Mouse (Mus musculus): ENCODE measurements around the gene Unc5b. TPM values are rescaled to one million over a fixed set of nuclear protein-coding genes. Genes with fewer than 3 reads are reported as not detected.

Unc5b gene
- polyA plus RNA-seq, 1 experiment from 2014 or later = 13.5 TPM

- Histone ChIP-seq H3K4me1 (replicated peaks) (peaks cover 61% of the 10 kb centered on the region), H3K27me3 (peaks cover 29% of the 10 kb centered on the region), H3K4me3 (replicated peaks) (peak overlapping the region; percentile 88), H3K36me3 (no peaks in the 10 kb centered on the region), H3K9ac (replicated peaks) (peak overlapping the region; percentile 91; the same call in 1 of the 2 replicates), H3K9me3 (peaks cover 4% of the 10 kb centered on the region; the same call in 1 of the 2 replicates), H3K4me2 (peak overlapping the region; percentile 88), H3K27ac (0 out of 2 replicates have a peak overlapping the region, but pooled peaks have one; percentile 86)
- ATAC-seq (ENCODE audit: insufficient number of reproducible peaks, insufficient read depth, low FRiP score, low TSS enrichment, low read depth) = no peak
- WGBS = 1% methylated on average over 11 of the region's 11 CpGs
These were observed 1.4 kb downstream of the Unc5b start for GRCm38 (mm10) chr10:60830000-60830399.

GRCm38 (mm10) chr10:60829071-60829470, 2.3 kb downstream of the Unc5b start:
- Histone ChIP-seq H3K36me3 (no peaks in the 10 kb centered on the region), H3K9me3 (peaks cover 4% of the 10 kb centered on the region; the same call in 1 of the 2 replicates), H3K4me2 (peak overlapping the region; percentile 88), H3K27ac (peak overlapping the region; percentile 53; the same call in 1 of the 2 replicates), H3K9ac (replicated peaks) (no peak overlapping the region), H3K4me1 (replicated peaks) (peaks cover 70% of the 10 kb centered on the region), H3K27me3 (peaks cover 20% of the 10 kb centered on the region), H3K4me3 (replicated peaks) (peak overlapping the region; percentile 88)
- WGBS = 21% methylated on average over 6 of the region's 6 CpGs
- ATAC-seq (ENCODE audit: insufficient number of reproducible peaks, insufficient read depth, low FRiP score, low TSS enrichment, low read depth) = no peak

- 0 out of 2 replicates have a peak overlapping the region, but pooled peaks have one; percentile 23 for H3K27ac ChIP-seq
- H3K4me1 ChIP-seq (replicated peaks) = peaks cover 80% of the 10 kb centered on the region
- H3K27me3 ChIP-seq = peaks cover 18% of the 10 kb centered on the region
- H3K36me3 ChIP-seq = no peaks in the 10 kb centered on the region
- H3K9ac ChIP-seq (replicated peaks) = no peak overlapping the region
- peak overlapping the region; percentile 88 for H3K4me2 ChIP-seq
- H3K9me3 ChIP-seq = no peaks in the 10 kb centered on the region
- ATAC-seq (ENCODE audit: insufficient number of reproducible peaks, insufficient read depth, low FRiP score, low TSS enrichment, low read depth) = no peak
- peak overlapping the region; percentile 88 for H3K4me3 ChIP-seq (replicated peaks)
- WGBS = 36% methylated on average over 17 of the region's 17 CpGs
These were observed 3.3 kb downstream of the Unc5b start for GRCm38 (mm10) chr10:60827901-60828670.

GRCm38 (mm10) chr10:60827266-60827665, 4.1 kb downstream of the Unc5b start:
- ATAC-seq (ENCODE audit: insufficient number of reproducible peaks, insufficient read depth, low FRiP score, low TSS enrichment, low read depth) = no peak
- 15% methylated on average over 5 of the region's 5 CpGs for WGBS
- Histone ChIP-seq H3K4me2 (peak overlapping the region; percentile 88), H3K4me1 (replicated peaks) (peaks cover 89% of the 10 kb centered on the region), H3K9me3 (no peaks in the 10 kb centered on the region), H3K27me3 (peaks cover 10% of the 10 kb centered on the region), H3K4me3 (replicated peaks) (peak overlapping the region; percentile 88), H3K9ac (replicated peaks) (peak overlapping the region; percentile 50; the same call in 1 of the 2 replicates), H3K27ac (peak overlapping the region; percentile 68; the same call in 1 of the 2 replicates), H3K36me3 (no peaks in the 10 kb centered on the region)

DNA sequence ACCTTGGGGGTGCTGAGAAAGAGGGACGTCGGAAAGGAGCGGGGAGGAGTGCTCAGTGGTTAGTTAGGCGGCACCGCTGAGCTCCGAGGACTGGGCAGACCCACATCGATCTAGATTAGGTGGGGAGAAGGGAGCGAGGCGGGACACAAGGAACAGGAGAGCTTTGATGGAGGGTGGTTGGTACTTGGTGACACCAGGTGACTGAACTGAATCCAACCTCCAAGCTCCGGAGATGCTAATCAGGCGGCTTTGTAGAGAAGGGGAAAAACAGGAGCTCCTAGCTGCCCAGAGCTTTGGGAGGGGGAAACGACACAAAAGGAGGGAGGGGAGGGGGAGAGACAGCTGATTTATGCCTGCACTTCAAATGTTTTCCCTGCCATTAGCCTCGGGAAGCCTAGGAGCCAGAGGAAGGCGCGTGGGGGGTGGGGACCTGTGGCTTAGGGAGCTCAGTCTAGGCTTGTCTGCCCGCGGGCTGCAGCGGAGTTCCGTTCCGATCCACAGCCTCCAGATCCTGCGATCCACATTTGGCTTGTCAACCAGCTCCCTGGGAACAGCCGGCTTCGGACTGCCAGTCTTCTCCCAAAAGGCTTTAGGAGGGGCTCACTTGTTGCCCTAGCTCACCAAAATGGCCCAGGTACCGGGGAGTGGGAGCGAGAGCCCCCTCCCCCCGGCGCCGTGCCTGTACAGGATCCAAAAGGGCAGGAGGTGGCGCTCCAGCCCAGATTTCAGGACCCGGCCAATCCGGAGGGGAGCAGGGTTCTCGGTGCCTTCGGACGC, 4.7 kb downstream of the Unc5b start:
- Histone ChIP-seq H3K4me3 (replicated peaks) (peak overlapping the region; percentile 88), H3K36me3 (no peaks in the 10 kb centered on the region), H3K9me3 (no peaks in the 10 kb centered on the region), H3K4me2 (peak overlapping the region; percentile 88), H3K27ac (peak overlapping the region; percentile 68), H3K9ac (replicated peaks) (peak overlapping the region; percentile 50), H3K4me1 (replicated peaks) (peaks cover 89% of the 10 kb centered on the region), H3K27me3 (peaks cover 6% of the 10 kb centered on the region; the same call in 1 of the 2 replicates)
- ATAC-seq (ENCODE audit: insufficient number of reproducible peaks, insufficient read depth, low FRiP score, low TSS enrichment, low read depth) = peak; percentile 39; the same call in 1 of the 2 replicates
- WGBS = 3% methylated on average over 33 of the region's 34 CpGs

DNA sequence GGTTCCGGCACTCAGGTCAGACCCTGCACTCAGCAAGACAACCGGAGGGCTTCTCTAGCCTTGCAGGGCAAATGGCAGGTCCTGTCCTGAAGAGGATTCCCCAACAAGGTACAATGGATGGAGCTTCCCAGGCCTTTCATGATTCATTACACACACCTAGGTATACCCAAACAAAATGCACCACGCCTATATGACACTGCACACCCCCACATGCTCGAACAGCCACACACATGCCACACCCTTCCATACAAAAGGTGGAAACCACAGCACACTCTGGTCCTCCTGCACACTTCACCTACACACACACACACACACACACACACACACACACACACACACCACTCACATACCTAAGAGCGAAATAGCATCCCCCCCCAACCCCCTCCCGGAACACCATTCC, 5.4 kb downstream of the Unc5b start:
- peak overlapping the region; percentile 88 for H3K4me3 ChIP-seq (replicated peaks)
- no peaks in the 10 kb centered on the region for H3K36me3 ChIP-seq
- WGBS = 46% methylated on average over 6 of the region's 6 CpGs
- H3K27ac ChIP-seq = peak overlapping the region; percentile 68; the same call in 1 of the 2 replicates
- no peaks in the 10 kb centered on the region for H3K9me3 ChIP-seq
- ATAC-seq (ENCODE audit: insufficient number of reproducible peaks, insufficient read depth, low FRiP score, low TSS enrichment, low read depth) = no peak
- peaks cover 6% of the 10 kb centered on the region; the same call in 1 of the 2 replicates for H3K27me3 ChIP-seq
- H3K4me1 ChIP-seq (replicated peaks) = peaks cover 89% of the 10 kb centered on the region
- peak overlapping the region; percentile 88 for H3K4me2 ChIP-seq
- H3K9ac ChIP-seq (replicated peaks) = peak overlapping the region; percentile 50; the same call in 1 of the 2 replicates

DNA sequence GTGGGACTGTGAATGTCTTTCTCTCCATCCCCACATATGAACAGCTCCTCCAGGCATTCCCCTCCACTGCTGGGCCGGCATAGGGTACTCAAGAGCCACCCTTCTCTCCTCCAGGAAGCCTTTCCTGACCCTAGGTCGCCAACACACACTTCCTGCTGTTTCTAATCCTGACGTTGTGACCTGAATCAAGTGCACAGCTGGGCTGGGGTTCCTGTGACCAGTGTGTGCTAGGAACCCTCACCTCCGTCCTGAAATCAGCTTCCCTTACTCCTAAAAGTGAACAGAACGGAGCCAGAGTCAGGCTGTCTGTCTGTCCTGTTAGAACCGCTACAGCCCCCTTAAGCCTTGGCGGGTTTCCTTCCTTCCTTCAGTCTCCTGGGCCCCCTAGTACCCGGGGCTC, 7.6 kb downstream of the Unc5b start:
- peaks cover 91% of the 10 kb centered on the region for H3K4me1 ChIP-seq (replicated peaks)
- H3K9ac ChIP-seq (replicated peaks) = peak overlapping the region; percentile 24; the same call in 1 of the 2 replicates
- H3K4me3 ChIP-seq (replicated peaks) = no peak overlapping the region
- H3K9me3 ChIP-seq = no peaks in the 10 kb centered on the region
- H3K27ac ChIP-seq = 0 out of 2 replicates have a peak overlapping the region, but pooled peaks have one; percentile 8
- WGBS = 17% methylated on average over 8 of the region's 8 CpGs
- H3K27me3 ChIP-seq = no peaks in the 10 kb centered on the region
- ATAC-seq (ENCODE audit: insufficient number of reproducible peaks, insufficient read depth, low FRiP score, low TSS enrichment, low read depth) = no peak
- no peaks in the 10 kb centered on the region for H3K36me3 ChIP-seq
- H3K4me2 ChIP-seq = peak overlapping the region; percentile 15

DNA sequence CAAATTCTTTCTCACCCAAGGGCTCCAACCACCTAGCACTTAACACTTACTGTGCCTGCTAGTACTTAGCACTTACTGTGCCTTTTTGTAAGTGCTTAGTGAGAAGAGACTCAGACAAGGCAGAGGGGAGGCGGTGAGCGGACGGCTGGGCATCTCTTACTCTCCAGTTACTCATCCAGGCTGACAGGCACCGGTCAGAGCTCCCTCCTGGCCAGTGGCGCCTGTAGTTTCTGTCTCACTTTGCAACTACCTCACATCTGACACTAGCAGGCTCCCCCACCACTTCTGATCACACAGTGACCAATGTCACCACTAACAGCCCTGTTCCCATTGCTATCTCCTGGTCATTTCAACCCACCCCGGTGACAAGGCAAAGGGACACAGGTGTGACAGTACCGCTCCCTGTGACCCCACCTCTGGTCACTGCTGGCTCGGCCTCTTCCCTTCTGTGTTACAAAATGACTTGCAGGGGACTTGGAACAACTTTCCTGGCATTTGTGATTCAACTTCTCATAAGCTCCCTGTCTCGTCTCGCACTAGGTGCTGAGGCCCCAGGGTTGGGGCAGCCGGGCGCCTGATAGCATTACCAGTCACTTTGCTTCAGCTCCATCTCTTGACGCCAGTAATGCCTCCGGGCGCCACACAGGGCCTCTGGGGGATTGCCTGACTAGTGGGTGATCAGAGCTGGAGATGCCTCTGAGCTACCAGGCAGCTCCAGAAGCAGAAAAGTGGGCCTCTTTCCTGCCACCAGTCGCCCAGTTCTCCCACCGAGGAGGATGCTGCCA, 8.5 kb downstream of the Unc5b start:
- Histone ChIP-seq H3K27me3 (no peaks in the 10 kb centered on the region), H3K4me3 (replicated peaks) (no peak overlapping the region), H3K9ac (replicated peaks) (no peak overlapping the region), H3K4me2 (no peak overlapping the region), H3K36me3 (no peaks in the 10 kb centered on the region), H3K9me3 (no peaks in the 10 kb centered on the region), H3K27ac (0 out of 2 replicates have a peak overlapping the region, but pooled peaks have one; percentile 8), H3K4me1 (replicated peaks) (peaks cover 91% of the 10 kb centered on the region)
- WGBS = 70% methylated on average over 17 of the region's 17 CpGs
- no peak for ATAC-seq (ENCODE audit: insufficient number of reproducible peaks, insufficient read depth, low FRiP score, low TSS enrichment, low read depth)

DNA sequence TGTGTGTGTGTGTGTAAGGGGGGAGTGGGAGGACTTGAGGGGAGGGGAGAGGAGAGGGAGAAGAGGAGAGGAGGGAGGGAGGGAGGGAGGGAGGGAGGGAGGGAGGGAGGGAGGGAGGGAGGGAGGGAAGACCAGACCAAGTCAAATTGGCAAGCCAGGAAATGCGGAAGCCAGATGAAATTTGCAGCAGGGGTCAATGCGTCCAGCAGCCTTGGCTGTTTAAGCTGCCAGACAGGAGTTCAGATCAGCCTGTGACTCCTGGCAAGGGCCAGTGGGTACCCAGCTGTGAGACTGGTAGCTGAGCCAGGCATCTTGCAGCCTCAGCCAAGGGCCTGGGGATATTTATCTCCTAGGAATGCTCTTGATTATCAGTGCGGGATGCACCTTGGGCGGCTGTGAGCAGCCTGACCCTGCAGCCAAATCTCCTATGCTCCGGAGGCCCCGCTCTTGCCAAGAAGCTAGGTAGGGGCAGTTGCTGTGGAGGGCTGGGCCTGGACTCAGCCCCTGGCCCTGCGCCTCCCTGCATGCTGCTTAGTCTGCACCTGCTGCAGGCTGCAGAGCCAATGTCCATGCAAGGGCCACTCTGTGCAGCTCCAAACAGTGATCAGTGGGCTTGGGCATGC, 9.5 kb downstream of the Unc5b start:
- H3K9me3 ChIP-seq = no peaks in the 10 kb centered on the region
- ATAC-seq (ENCODE audit: insufficient number of reproducible peaks, insufficient read depth, low FRiP score, low TSS enrichment, low read depth) = no peak
- no peak overlapping the region for H3K4me3 ChIP-seq (replicated peaks)
- no peaks in the 10 kb centered on the region for H3K36me3 ChIP-seq
- peaks cover 91% of the 10 kb centered on the region for H3K4me1 ChIP-seq (replicated peaks)
- H3K9ac ChIP-seq (replicated peaks) = no peak overlapping the region
- no peaks in the 10 kb centered on the region for H3K27me3 ChIP-seq
- peak overlapping the region; percentile 54; the same call in 1 of the 2 replicates for H3K27ac ChIP-seq
- WGBS = 42% methylated on average over 7 of the region's 7 CpGs
- no peak overlapping the region for H3K4me2 ChIP-seq

GRCm38 (mm10) chr10:60821311-60821710, 10.1 kb downstream of the Unc5b start:
- Histone ChIP-seq H3K9ac (replicated peaks) (no peak overlapping the region), H3K4me3 (replicated peaks) (no peak overlapping the region), H3K36me3 (no peaks in the 10 kb centered on the region), H3K4me1 (replicated peaks) (peaks cover 92% of the 10 kb centered on the region), H3K4me2 (no peak overlapping the region), H3K27me3 (no peaks in the 10 kb centered on the region), H3K9me3 (no peaks in the 10 kb centered on the region), H3K27ac (no peak overlapping the region)
- ATAC-seq (ENCODE audit: insufficient number of reproducible peaks, insufficient read depth, low FRiP score, low TSS enrichment, low read depth) = no peak
